Mouse (Mus musculus): ENCODE measurements around the gene Kcna4. TPM values are rescaled to one million over a fixed set of nuclear protein-coding genes. Genes with fewer than 3 reads are reported as not detected.

Gene Kcna4
- polyA plus RNA-seq, 1 experiment from 2014 or later: 0.06 TPM

- H3K27ac ChIP-seq: no peak overlapping the region
- H3K36me3 ChIP-seq: no peaks in the 10 kb centered on the region
- H3K9me3 ChIP-seq (replicated peaks): no peaks in the 10 kb centered on the region
- H3K9ac ChIP-seq: no peak overlapping the region
- no peak for ATAC-seq (replicated peaks; ENCODE audit: low FRiP score)
- H3K4me2 ChIP-seq: no peak overlapping the region
- no peak overlapping the region for H3K4me3 ChIP-seq (replicated peaks)
- H3K4me1 ChIP-seq: no peaks in the 10 kb centered on the region
- no peaks in the 10 kb centered on the region for H3K27me3 ChIP-seq
- 92% methylated on average over 3 of the region's 3 CpGs for WGBS
Observed at GRCm38 (mm10) chr2:107327276-107327675, 36.8 kb downstream of the Kcna4 start.

GRCm38 (mm10) chr2:107341291-107341690 is 50.9 kb downstream of the Kcna4 start:
- no peak for ATAC-seq (replicated peaks; ENCODE audit: low FRiP score)
- H3K27ac ChIP-seq: no peak overlapping the region
- H3K36me3 ChIP-seq: no peaks in the 10 kb centered on the region
- H3K4me2 ChIP-seq: no peak overlapping the region
- H3K4me3 ChIP-seq (replicated peaks): no peak overlapping the region
- H3K9ac ChIP-seq: no peak overlapping the region
- no peaks in the 10 kb centered on the region for H3K4me1 ChIP-seq
- H3K9me3 ChIP-seq (replicated peaks): no peaks in the 10 kb centered on the region
- WGBS: 86% methylated on average over 3 of the region's 3 CpGs
- H3K27me3 ChIP-seq: no peaks in the 10 kb centered on the region

GRCm38 (mm10) chr2:107344807-107345206 is 54.4 kb downstream of the Kcna4 start:
- H3K36me3 ChIP-seq: no peaks in the 10 kb centered on the region
- H3K4me3 ChIP-seq (replicated peaks): no peak overlapping the region
- no peaks in the 10 kb centered on the region for H3K9me3 ChIP-seq (replicated peaks)
- no peak overlapping the region for H3K4me2 ChIP-seq
- ATAC-seq (replicated peaks; ENCODE audit: low FRiP score): no peak
- H3K27ac ChIP-seq: no peak overlapping the region
- H3K27me3 ChIP-seq: no peaks in the 10 kb centered on the region
- no peak overlapping the region for H3K9ac ChIP-seq
- H3K4me1 ChIP-seq: no peaks in the 10 kb centered on the region
- WGBS: 64% methylated on average over 4 of the region's 4 CpGs

- 68% methylated on average over 4 of the region's 4 CpGs for WGBS
- no peak overlapping the region for H3K4me3 ChIP-seq (replicated peaks)
- no peak overlapping the region for H3K27ac ChIP-seq
- ATAC-seq (replicated peaks; ENCODE audit: low FRiP score): no peak
- no peaks in the 10 kb centered on the region for H3K36me3 ChIP-seq
- H3K4me2 ChIP-seq: no peak overlapping the region
- H3K9ac ChIP-seq: no peak overlapping the region
- no peaks in the 10 kb centered on the region for H3K27me3 ChIP-seq
- H3K9me3 ChIP-seq (replicated peaks): no peaks in the 10 kb centered on the region
- no peaks in the 10 kb centered on the region for H3K4me1 ChIP-seq
Observed at GRCm38 (mm10) chr2:107345299-107345698, 54.9 kb downstream of the Kcna4 start.

Other genes starting within 250 kb of the Kcna4 start
- not detected in 2 replicates for gene Fshb, start 231.0 kb upstream of the Kcna4 start, polyA plus RNA-seq (2015; fragmentation: Nextera tagmentation; extraction: Ambion mirVana)

All from kidney, embryonic 15.5 days (tissue).